Mouse (Mus musculus) heart, embryonic 12.5 days (tissue): Measurements from ENCODE around the gene Stx1b. TPM values are rescaled to one million over a fixed set of nuclear protein-coding genes. Genes with fewer than 3 reads are reported as not detected.
"Not testable (repeated sequence)": the region's sequence is repeated elsewhere in the genome, so short reads cannot be mapped to it uniquely, and the experiment has no call there.

Source experiments
- ATAC-seq: fragments of 200-750 bp; cut with Nextera tagmentation; 2 replicates; pipeline ENCODE4 v1.8.0; 2017; ENCODE audit warnings: moderate TSS enrichment, moderate library complexity; ENCODE audit not compliant: insufficient number of reproducible peaks, low FRiP score
- H3K27ac ChIP-seq: fragments of 300-500 bp; sonication (generic); 2 replicates; pipeline ENCODE4 v1.5.1; 2016; ENCODE audit warnings: mild to moderate bottlenecking, moderate library complexity; ENCODE audit not compliant: poor library complexity, severe bottlenecking
- H3K27me3 ChIP-seq: fragments of 300-500 bp; sonication (generic); replicated peaks from 2 replicates; pipeline ENCODE4 v1.6.1; 2016; ENCODE audit warnings: mild to moderate bottlenecking, moderate library complexity
- H3K36me3 ChIP-seq: fragments of 300-500 bp; sonication (generic); 2 replicates; pipeline ENCODE4 v1.6.1; 2016; ENCODE audit warnings: mild to moderate bottlenecking, moderate library complexity
- H3K4me1 ChIP-seq: fragments of 300-500 bp; sonication (generic); replicated peaks from 2 replicates; pipeline ENCODE4 v1.6.1; 2016; ENCODE audit warnings: mild to moderate bottlenecking
- H3K4me2 ChIP-seq: fragments of 300-500 bp; sonication (generic); 2 replicates; pipeline ENCODE4 v1.6.1; 2016; ENCODE audit warnings: mild to moderate bottlenecking, moderate library complexity
- H3K4me3 ChIP-seq: fragments of 300-500 bp; sonication (generic); 2 replicates; pipeline ENCODE4 v1.5.1; 2016; ENCODE audit warnings: mild to moderate bottlenecking
- H3K9ac ChIP-seq: fragments of 300-500 bp; sonication (generic); 2 replicates; pipeline ENCODE4 v1.6.1; 2016; ENCODE audit warnings: mild to moderate bottlenecking, moderate library complexity
- H3K9me3 ChIP-seq: fragments of 300-500 bp; sonication (generic); replicated peaks from 2 replicates; pipeline ENCODE4 v1.6.1; 2016; ENCODE audit warnings: mild to moderate bottlenecking, moderate library complexity
- WGBS: fragments of 180-500 bp; shearing (Covaris S2); methylation state at CpG from one replicate; pipeline ENCODE4 v1.1.7; 2016; 5-methylcytosine and 5-hydroxymethylcytosine counted together
- polyA plus RNA-seq: library from polyadenylated mRNA; unstranded; fragments of >200 nt; fragmentation: Nextera tagmentation; extraction: Ambion mirVana; gene quantifications from 2 replicates; pipeline ENCODE4 v1.2.1, GENCODE M21; 2016

The Stx1b gene
- polyA plus RNA-seq, 1 experiment from 2014 or later, result 1.5 TPM

DNA sequence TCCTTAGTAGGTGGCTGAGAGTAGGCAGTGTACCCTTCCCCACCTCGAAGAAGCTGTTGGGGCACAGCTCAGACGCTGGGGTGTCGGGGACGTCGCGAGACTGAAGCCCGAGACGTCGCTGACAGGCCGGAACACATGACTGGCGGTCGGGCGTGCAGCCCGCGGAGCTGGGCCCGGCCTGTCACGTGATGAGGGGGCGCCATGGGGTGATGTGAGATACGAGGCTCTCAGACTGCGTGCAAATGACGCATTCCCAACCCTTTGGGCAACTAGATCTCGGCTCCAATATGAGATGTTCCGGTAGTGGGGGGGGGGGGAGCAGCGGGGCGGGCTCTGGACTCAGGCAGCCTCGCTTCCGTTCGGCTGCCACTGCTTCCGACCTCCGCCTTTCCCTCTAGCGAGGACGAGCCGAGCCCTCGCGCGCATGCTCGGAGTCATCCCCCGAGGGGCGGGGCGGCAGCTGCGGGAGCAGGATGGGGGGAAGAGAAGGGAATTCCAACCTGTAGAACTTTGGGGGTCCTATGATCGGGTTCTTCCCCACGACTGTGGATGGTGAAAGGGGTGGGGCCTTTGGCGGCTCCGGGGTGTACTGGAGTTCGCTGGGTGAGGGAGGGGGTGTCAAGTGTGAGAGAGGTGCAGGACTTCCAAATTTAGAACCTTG lies 17.1 kb upstream of the Stx1b start:
- Histone ChIP-seq H3K9me3 (no peaks in the 10 kb centered on the region), H3K27me3 (no peaks in the 10 kb centered on the region), H3K27ac (peak overlapping the region; percentile 93), H3K4me2 (peak overlapping the region; percentile 83), H3K36me3 (peaks cover 28% of the 10 kb centered on the region), H3K4me1 (peaks cover 11% of the 10 kb centered on the region), H3K4me3 (peak overlapping the region; percentile 89), H3K9ac (peak overlapping the region; percentile 89)
- under 1% methylated on average over 45 of the region's 46 CpGs for WGBS
- peak; percentile 93 for ATAC-seq

DNA sequence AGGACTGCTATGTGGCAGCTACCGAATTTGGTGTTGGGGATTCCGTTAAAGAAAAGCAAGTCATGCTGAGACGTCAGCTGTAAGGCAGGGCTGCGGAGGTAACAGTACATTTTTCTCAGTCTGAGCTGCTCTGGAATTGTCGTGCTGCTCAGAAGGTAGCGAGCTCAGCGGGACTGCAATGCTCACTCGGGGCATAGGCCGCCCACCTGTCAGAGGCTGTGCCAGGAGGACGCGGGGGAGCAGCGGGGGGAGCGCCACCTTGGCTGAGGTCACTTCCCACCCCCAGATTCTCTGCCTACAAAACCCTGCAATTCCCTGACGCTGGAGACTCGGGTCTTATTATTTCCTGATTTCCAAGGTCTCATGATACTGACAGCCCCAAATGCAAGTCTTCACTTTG lies 16.5 kb upstream of the Stx1b start:
- H3K4me1 ChIP-seq, result peaks cover 11% of the 10 kb centered on the region
- H3K36me3 ChIP-seq, result peaks cover 23% of the 10 kb centered on the region
- WGBS, result 3% methylated on average over 15 of the region's 15 CpGs
- H3K9ac ChIP-seq, result peak overlapping the region; percentile 89
- peak overlapping the region; percentile 89 for H3K4me3 ChIP-seq
- peak overlapping the region; percentile 83 for H3K4me2 ChIP-seq
- H3K27me3 ChIP-seq, result no peaks in the 10 kb centered on the region
- ATAC-seq, result peak; percentile 23; the same call in 1 of the 2 replicates
- peak overlapping the region; percentile 93 for H3K27ac ChIP-seq
- no peaks in the 10 kb centered on the region for H3K9me3 ChIP-seq

DNA sequence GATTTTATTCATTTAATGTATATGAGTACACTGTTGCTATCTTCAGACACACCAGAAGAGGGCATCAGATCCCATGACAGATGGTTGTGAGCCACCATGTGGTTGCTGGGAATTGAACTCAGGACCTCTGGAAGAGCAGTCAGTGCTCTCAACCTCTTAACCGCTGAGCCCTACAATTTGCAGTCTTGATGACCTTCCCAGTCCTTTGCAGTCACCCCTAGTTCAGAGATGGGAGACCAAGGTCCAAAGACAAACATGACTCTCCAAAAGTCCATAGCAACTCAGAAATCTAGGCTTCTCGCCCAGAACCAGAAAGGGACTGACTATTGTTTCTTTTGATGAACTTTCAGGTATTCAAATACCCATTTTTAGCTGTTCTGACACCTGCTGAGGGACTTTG lies 15.7 kb upstream of the Stx1b start:
- not testable (repeated sequence) for H3K4me2 ChIP-seq, H3K9ac ChIP-seq, ATAC-seq, H3K9me3 ChIP-seq, H3K4me3 ChIP-seq, H3K27me3 ChIP-seq, H3K27ac ChIP-seq
- Histone ChIP-seq H3K36me3 (peaks cover 17% of the 10 kb centered on the region), H3K4me1 (peaks cover 11% of the 10 kb centered on the region)
- WGBS, result 76% methylated on average over 2 of the region's 2 CpGs

DNA sequence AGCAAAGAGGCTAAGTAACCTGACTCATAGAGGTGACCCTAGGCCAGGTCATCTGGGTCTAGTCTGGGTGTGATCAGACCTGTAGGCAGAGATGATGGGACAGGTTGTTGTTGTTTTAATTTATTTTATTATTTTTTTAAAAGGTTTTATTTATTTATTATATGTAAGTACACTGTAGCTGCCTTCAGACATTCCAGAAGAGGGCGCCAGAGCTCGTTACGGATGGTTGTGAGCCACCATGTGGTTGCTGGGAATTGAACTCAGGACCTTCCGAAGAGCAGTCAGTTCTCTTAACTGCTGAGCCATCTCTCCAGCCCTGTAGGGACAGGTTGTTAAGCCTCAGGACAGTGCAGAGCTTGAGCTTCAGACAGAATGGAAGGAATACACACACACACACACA lies 13.5 kb upstream of the Stx1b start:
- H3K4me3 ChIP-seq, H3K27me3 ChIP-seq, H3K4me1 ChIP-seq, H3K4me2 ChIP-seq, H3K27ac ChIP-seq, H3K9me3 ChIP-seq, H3K36me3 ChIP-seq, H3K9ac ChIP-seq, ATAC-seq: not testable (repeated sequence)
- 79% methylated on average over 4 of the region's 4 CpGs for WGBS

DNA sequence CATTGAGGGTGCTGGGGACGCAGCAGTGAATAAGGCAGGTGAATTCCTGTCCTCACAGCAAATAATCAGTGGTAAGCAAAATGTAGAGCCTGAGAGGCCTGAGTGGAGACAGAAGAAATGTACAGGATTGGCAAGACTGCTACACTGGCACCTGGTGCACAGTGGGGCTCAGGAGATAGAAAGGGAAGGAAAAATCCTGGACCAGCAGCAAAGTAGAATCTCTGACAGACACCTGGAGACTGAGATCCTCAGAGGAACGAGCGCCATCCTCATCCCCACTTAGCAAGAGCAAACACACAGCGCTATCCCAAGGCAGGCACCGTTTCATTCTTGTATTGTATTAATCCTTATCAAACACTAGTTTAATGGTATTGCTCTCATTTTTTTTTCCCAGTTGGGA lies 13.1 kb upstream of the Stx1b start:
- no peak for ATAC-seq
- Histone ChIP-seq H3K4me3 (no peak overlapping the region), H3K36me3 (no peaks in the 10 kb centered on the region), H3K27me3 (no peaks in the 10 kb centered on the region), H3K27ac (no peak overlapping the region), H3K9me3 (no peaks in the 10 kb centered on the region), H3K9ac (no peak overlapping the region), H3K4me1 (peaks cover 5% of the 10 kb centered on the region), H3K4me2 (no peak overlapping the region)
- 85% methylated on average over 5 of the region's 5 CpGs for WGBS

DNA sequence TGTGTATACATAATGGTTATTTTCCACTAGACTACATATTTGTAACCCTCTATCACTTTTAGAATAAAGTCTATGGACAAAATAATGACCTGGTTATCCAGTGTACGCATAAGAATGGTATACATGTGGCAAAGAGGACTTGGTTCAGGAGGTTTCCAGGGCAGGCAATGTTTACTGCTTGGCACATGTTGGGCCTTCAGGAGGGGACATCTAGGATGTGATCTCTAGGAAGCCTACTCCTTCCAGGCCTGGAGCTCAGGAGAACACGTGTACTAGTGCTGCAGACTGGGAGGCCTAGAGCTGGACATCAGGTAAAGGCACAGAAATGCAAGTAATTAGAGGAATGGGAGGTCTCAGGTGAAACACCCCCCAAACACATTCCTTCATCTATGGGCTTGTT lies 11.2 kb upstream of the Stx1b start:
- H3K27me3 ChIP-seq, result no peaks in the 10 kb centered on the region
- H3K4me1 ChIP-seq, result no peaks in the 10 kb centered on the region
- H3K36me3 ChIP-seq, result no peaks in the 10 kb centered on the region
- H3K9me3 ChIP-seq, result no peaks in the 10 kb centered on the region
- ATAC-seq, result no peak
- no peak overlapping the region for H3K4me2 ChIP-seq
- no peak overlapping the region for H3K27ac ChIP-seq
- no peak overlapping the region for H3K4me3 ChIP-seq
- WGBS, result 75% methylated on average over 2 of the region's 2 CpGs
- no peak overlapping the region for H3K9ac ChIP-seq

DNA sequence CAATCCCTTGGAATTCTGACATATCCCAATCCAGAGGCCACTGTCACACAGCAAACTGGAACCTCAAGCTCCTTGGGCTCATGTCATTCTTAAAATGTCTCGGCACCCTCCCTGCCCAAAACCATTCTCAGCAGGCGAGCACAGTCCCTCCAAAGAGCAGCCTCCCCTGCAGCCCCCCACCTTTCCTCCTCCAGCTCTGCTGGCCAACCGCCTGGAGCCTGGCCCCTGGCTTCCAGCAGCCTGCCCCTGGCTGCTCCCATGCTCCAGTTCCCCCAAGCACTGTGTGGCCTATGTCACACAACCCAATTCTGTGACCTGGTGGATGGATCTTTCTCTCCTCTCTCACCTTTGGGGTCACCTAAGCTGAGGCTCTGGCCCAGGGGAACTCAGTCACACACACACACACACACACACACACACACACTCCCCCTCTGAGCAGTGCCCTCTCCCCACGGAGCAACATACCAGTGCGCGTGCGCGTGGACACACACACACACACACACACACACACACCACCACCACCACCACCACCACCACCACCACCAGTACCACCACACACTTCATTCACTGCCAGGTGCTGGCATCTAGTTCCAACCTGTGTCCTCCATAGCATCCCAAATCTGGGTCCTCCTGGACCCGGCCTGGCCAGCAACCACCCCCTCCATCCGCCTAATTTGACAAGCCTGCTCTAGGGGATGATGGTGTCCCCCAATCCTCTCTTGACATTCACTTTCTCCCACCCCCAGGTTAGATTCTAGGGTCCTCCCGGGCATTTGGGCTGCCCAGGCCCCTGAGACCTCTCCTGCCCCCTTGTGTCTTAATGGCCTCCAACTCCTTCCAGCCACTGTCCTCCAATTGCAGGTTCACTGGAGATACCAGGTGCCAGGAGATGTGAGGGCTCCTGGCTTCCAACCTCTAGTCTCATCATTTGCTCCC lies 845 bp downstream of the Stx1b start:
- Histone ChIP-seq H3K36me3 (no peaks in the 10 kb centered on the region), H3K9me3 (no peaks in the 10 kb centered on the region), H3K27ac (no peak overlapping the region), H3K27me3 (peaks cover 23% of the 10 kb centered on the region), H3K4me1 (peaks cover 3% of the 10 kb centered on the region; the same call in 1 of the 2 replicates), H3K9ac (peak overlapping the region; percentile 70), H3K4me3 (peak overlapping the region; percentile 59), H3K4me2 (peak overlapping the region; percentile 85)
- ATAC-seq, result 0 out of 2 replicates have a peak, but pooled peaks have one; percentile 15
- 67% methylated on average over 11 of the region's 11 CpGs for WGBS

DNA sequence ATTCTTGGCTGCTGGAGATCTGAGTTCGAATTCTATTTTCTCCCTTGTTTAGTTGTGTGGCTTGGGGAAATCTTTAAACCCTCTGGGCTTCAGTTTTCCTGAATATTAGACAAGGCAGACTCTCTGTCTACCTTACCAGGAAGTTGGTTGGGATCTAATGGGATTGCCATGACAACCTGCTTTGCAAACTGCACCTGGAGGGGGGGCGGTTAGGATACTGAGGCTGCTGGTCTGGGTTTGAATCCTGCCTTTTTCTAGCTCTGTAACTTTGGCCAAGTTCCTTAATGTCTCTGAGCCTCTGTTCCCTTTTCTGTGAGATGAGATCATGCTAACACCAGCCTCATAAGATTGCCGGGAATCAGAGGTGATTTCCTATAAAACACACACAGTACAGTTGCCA lies 1.9 kb downstream of the Stx1b start:
- Histone ChIP-seq H3K4me1 (peaks cover 3% of the 10 kb centered on the region; the same call in 1 of the 2 replicates), H3K36me3 (no peaks in the 10 kb centered on the region), H3K4me2 (no peak overlapping the region), H3K27ac (no peak overlapping the region), H3K9ac (no peak overlapping the region), H3K9me3 (no peaks in the 10 kb centered on the region), H3K27me3 (peaks cover 23% of the 10 kb centered on the region), H3K4me3 (no peak overlapping the region)
- no peak for ATAC-seq
- WGBS, result 85% methylated on average over 3 of the region's 3 CpGs

DNA sequence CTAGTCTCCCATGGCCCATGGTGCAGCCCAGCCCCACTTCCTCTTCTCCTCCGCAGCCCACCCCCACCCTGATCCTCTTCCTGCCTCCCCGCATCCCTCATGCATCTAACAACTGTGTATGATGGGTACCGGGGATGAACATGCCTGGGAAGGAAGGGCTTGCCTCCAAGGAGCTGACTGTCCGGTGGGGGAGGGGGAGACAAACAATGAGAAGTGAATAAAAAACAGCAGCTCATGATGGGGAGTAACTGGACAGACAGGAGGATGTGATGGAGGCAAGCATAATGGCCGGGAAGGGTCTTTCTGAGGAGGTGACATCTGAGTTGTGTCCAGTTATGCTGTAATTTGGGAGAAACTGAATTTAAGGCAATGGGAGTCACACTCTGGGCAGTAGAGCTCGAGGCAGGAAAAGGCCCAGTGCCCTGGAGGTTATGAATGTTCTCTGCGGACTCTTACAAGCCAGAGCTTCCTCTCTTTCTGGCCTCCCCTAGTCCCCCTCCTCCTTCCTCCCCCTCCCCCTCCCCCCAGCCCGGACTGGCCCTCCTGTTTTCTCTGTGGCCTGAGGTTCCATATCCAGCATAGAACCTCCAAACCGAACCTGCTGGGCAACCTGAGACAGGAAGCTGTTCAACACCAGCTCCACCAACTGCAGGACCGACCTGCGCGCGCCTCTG lies 3.4 kb downstream of the Stx1b start:
- Histone ChIP-seq H3K27me3 (peaks cover 19% of the 10 kb centered on the region), H3K27ac (no peak overlapping the region), H3K4me2 (no peak overlapping the region), H3K4me1 (peaks cover 3% of the 10 kb centered on the region; the same call in 1 of the 2 replicates), H3K9me3 (no peaks in the 10 kb centered on the region), H3K4me3 (no peak overlapping the region), H3K36me3 (no peaks in the 10 kb centered on the region), H3K9ac (no peak overlapping the region)
- 62% methylated on average over 13 of the region's 13 CpGs for WGBS
- ATAC-seq, result no peak

DNA sequence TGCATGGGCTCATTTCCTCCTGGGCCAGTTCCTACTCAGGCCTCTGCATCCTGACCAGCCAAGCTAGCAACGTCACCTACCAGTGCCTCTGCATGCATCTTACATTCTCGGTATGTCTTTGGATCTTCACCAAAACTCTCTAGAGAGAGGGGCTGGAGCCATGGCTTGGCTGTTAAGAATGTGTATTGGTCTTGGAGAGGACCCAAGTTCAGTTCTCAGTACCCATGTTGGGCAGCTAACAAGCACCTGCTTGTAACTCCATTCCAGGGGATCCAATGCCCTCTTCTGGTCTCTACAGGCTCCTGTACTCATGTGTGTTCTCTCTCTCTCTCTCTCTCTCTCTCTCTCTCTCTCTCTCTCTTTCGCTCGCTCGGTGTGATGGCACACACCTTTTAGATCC lies 6.6 kb downstream of the Stx1b start:
- H3K9ac ChIP-seq, result no peak overlapping the region
- H3K9me3 ChIP-seq, result no peaks in the 10 kb centered on the region
- ATAC-seq, result no peak
- no peak overlapping the region for H3K4me2 ChIP-seq
- 86% methylated on average over 5 of the region's 5 CpGs for WGBS
- H3K4me3 ChIP-seq, result no peak overlapping the region
- H3K27ac ChIP-seq, result no peak overlapping the region
- no peaks in the 10 kb centered on the region for H3K36me3 ChIP-seq
- H3K27me3 ChIP-seq, result no peaks in the 10 kb centered on the region
- 0 out of 2 replicates have a peak, but pooled peaks cover 2% of the 10 kb centered on the region for H3K4me1 ChIP-seq

DNA sequence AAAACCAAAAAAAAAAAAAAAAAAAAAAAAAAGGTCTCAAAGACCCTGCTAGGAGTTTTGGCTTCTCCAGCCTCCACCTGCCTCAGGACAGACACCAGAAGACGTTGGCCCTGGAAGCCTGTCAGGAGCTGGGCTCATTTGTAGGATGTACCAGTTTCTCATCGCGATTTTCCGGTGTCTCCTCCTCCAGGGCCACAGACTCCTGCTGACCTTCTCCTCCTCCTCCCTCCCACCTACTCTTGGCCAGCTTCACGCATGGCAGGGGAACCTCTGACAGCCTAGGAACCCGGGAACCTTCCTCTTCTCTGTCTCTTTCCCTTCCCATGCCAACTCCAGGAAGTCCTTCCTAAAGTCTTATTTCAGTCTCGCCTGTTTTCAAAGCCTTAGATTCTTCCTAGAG lies 7.3 kb downstream of the Stx1b start:
- Histone ChIP-seq H3K4me2 (no peak overlapping the region), H3K9ac (no peak overlapping the region), H3K4me1 (0 out of 2 replicates have a peak, but pooled peaks cover 2% of the 10 kb centered on the region), H3K9me3 (no peaks in the 10 kb centered on the region), H3K36me3 (no peaks in the 10 kb centered on the region), H3K27me3 (no peaks in the 10 kb centered on the region), H3K27ac (no peak overlapping the region), H3K4me3 (no peak overlapping the region)
- WGBS, result 72% methylated on average over 7 of the region's 7 CpGs
- no peak for ATAC-seq
